Mouse (Mus musculus) A20 (cell line): ENCODE data around the gene Krtcap3.

ENCODE experiments used
- DNase-seq: peaks from one replicate; pipeline ENCODE4 v3.0.0-alpha.2; 2011; ENCODE audit warnings: low read depth, low spot score

Gene Krtcap3

GRCm38 (mm10) chr5:31252795-31253545 is 1.5 kb downstream of the Krtcap3 start:
- DNase-seq: no peak

GRCm38 (mm10) chr5:31253806-31254205 is 2.3 kb downstream of the Krtcap3 start:
- DNase-seq: no peak

- no peak for DNase-seq
These were observed 3.0 kb downstream of the Krtcap3 start for GRCm38 (mm10) chr5:31254452-31254851.

- no peak for DNase-seq
These were observed 3.4 kb downstream of the Krtcap3 start for GRCm38 (mm10) chr5:31254901-31255300.

- DNase-seq: no peak
These were observed 3.9 kb downstream of the Krtcap3 start for GRCm38 (mm10) chr5:31255381-31255780.

GRCm38 (mm10) chr5:31255971-31256370 is 4.5 kb downstream of the Krtcap3 start:
- no peak for DNase-seq

GRCm38 (mm10) chr5:31257616-31258015 is 6.1 kb downstream of the Krtcap3 start:
- DNase-seq: no peak

GRCm38 (mm10) chr5:31266101-31266500 is 14.6 kb downstream of the Krtcap3 start:
- DNase-seq: no peak

- DNase-seq: no peak
These were observed 16.2 kb downstream of the Krtcap3 start for GRCm38 (mm10) chr5:31267686-31268085.

GRCm38 (mm10) chr5:31273018-31273417 is 21.5 kb downstream of the Krtcap3 start:
- DNase-seq: no peak

- no peak for DNase-seq
These were observed 27.9 kb downstream of the Krtcap3 start for GRCm38 (mm10) chr5:31279245-31279988.

- DNase-seq: peak; percentile 60
These were observed 36.7 kb downstream of the Krtcap3 start for GRCm38 (mm10) chr5:31288225-31288624.

GRCm38 (mm10) chr5:31288655-31289054 is 37.2 kb downstream of the Krtcap3 start:
- DNase-seq: peak; percentile 15

GRCm38 (mm10) chr5:31289626-31290230 is 38.2 kb downstream of the Krtcap3 start:
- peak; percentile 49 for DNase-seq

GRCm38 (mm10) chr5:31290521-31291360 is 39.2 kb downstream of the Krtcap3 start, which contains the start of gene Ift172:
Ift172 (minus strand) TSS chr5:31291116.
- DNase-seq: peak; percentile 99

- DNase-seq: no peak
These were observed 39.8 kb downstream of the Krtcap3 start for GRCm38 (mm10) chr5:31291361-31291688.

- DNase-seq: no peak
These were observed 43.6 kb downstream of the Krtcap3 start for GRCm38 (mm10) chr5:31294964-31295605.

GRCm38 (mm10) chr5:31295606-31296141 is 44.2 kb downstream of the Krtcap3 start, which contains the start of gene Fndc4:
Fndc4 (minus strand) TSS chr5:31296080.
- no peak for DNase-seq

GRCm38 (mm10) chr5:31297047-31297757 is 45.7 kb downstream of the Krtcap3 start, which contains the start of gene Gckr:
Gckr (plus strand) TSS chr5:31297443.
- no peak for DNase-seq

- DNase-seq: no peak
These were observed 46.5 kb downstream of the Krtcap3 start for GRCm38 (mm10) chr5:31297981-31298380.
